Mouse (Mus musculus) limb, embryonic 15.5 days (tissue): ENCODE results near the gene Mllt3. TPM values are rescaled to one million over a fixed set of nuclear protein-coding genes. Genes with fewer than 3 reads are reported as not detected.

ENCODE experiments used
- ATAC-seq: fragments of 200-750 bp; cut with Nextera tagmentation; 2 replicates; pipeline ENCODE4 v1.8.0; 2017; ENCODE audit warnings: low read depth, moderate TSS enrichment; ENCODE audit not compliant: insufficient number of reproducible peaks, low FRiP score, low TSS enrichment
- H3K27ac ChIP-seq: fragments of 300-500 bp; sonication (generic); 2 replicates; pipeline ENCODE4 v1.5.1; 2015; ENCODE audit warnings: moderate library complexity, mild to moderate bottlenecking, inconsistent platforms
- H3K27me3 ChIP-seq: fragments of 300-500 bp; sonication (generic); 2 replicates; pipeline ENCODE4 v1.6.1; 2015; ENCODE audit warnings: inconsistent platforms
- H3K36me3 ChIP-seq: fragments of 300-500 bp; sonication (generic); 2 replicates; pipeline ENCODE4 v1.6.1; 2015; ENCODE audit warnings: inconsistent platforms
- H3K4me1 ChIP-seq: fragments of 300-500 bp; sonication (generic); 2 replicates; pipeline ENCODE4 v1.6.1; 2015; ENCODE audit warnings: inconsistent platforms
- H3K4me2 ChIP-seq: fragments of 300-500 bp; sonication (generic); 2 replicates; pipeline ENCODE4 v1.6.1; 2015; ENCODE audit warnings: mild to moderate bottlenecking, inconsistent platforms
- H3K4me3 ChIP-seq: fragments of 300-500 bp; sonication (generic); 2 replicates; pipeline ENCODE4 v1.5.1; 2015; ENCODE audit warnings: mild to moderate bottlenecking, inconsistent platforms
- H3K9ac ChIP-seq: fragments of 300-500 bp; sonication (generic); 2 replicates; pipeline ENCODE4 v1.6.1; 2015; ENCODE audit warnings: inconsistent platforms
- H3K9me3 ChIP-seq: fragments of 300-500 bp; sonication (generic); 2 replicates; pipeline ENCODE4 v1.6.1; 2016; ENCODE audit warnings: inconsistent platforms
- WGBS: fragments of 180-500 bp; shearing (Covaris S2); methylation state at CpG from one replicate; pipeline ENCODE4 v1.1.7; 2015; 5-methylcytosine and 5-hydroxymethylcytosine counted together
- polyA plus RNA-seq: library from polyadenylated mRNA; unstranded; fragments of >200 nt; fragmentation: Nextera tagmentation; extraction: Ambion mirVana; gene quantifications from 2 replicates; pipeline ENCODE4 v1.2.1, GENCODE M21; 2015

Mllt3 gene
- polyA plus RNA-seq, 1 experiment from 2014 or later, result 42.0 TPM

GRCm38 (mm10) chr4:87904722-87905121, 128.4 kb downstream of the Mllt3 start:
- Histone ChIP-seq H3K4me2 (no peak overlapping the region), H3K36me3 (no peaks in the 10 kb centered on the region), H3K9ac (no peak overlapping the region), H3K4me1 (0 out of 2 replicates have a peak, but pooled peaks cover 5% of the 10 kb centered on the region), H3K27ac (no peak overlapping the region), H3K4me3 (no peak overlapping the region), H3K27me3 (no peaks in the 10 kb centered on the region), H3K9me3 (no peaks in the 10 kb centered on the region)
- 71% methylated on average over 1 of the region's 1 CpGs for WGBS
- ATAC-seq, result no peak

GRCm38 (mm10) chr4:87902584-87902983, 130.6 kb downstream of the Mllt3 start:
- no peaks in the 10 kb centered on the region for H3K27me3 ChIP-seq
- ATAC-seq, result no peak
- H3K9me3 ChIP-seq, result no peaks in the 10 kb centered on the region
- H3K9ac ChIP-seq, result no peak overlapping the region
- no peaks in the 10 kb centered on the region for H3K36me3 ChIP-seq
- WGBS, result 84% methylated on average over 4 of the region's 4 CpGs
- H3K27ac ChIP-seq, result no peak overlapping the region
- no peak overlapping the region for H3K4me3 ChIP-seq
- H3K4me1 ChIP-seq, result 0 out of 2 replicates have a peak, but pooled peaks cover 5% of the 10 kb centered on the region
- H3K4me2 ChIP-seq, result no peak overlapping the region

- H3K4me1 ChIP-seq, result 0 out of 2 replicates have a peak, but pooled peaks cover 5% of the 10 kb centered on the region
- no peaks in the 10 kb centered on the region for H3K27me3 ChIP-seq
- H3K27ac ChIP-seq, result no peak overlapping the region
- no peak for ATAC-seq
- WGBS, result 14% methylated on average over 1 of the region's 1 CpGs
- no peaks in the 10 kb centered on the region for H3K9me3 ChIP-seq
- no peaks in the 10 kb centered on the region for H3K36me3 ChIP-seq
- no peak overlapping the region for H3K4me2 ChIP-seq
- no peak overlapping the region for H3K9ac ChIP-seq
- H3K4me3 ChIP-seq, result no peak overlapping the region
Observed at GRCm38 (mm10) chr4:87901166-87901565, 132.0 kb downstream of the Mllt3 start.

GRCm38 (mm10) chr4:87893498-87893897, 139.7 kb downstream of the Mllt3 start:
- no peak overlapping the region for H3K27ac ChIP-seq
- 60% methylated on average over 3 of the region's 3 CpGs for WGBS
- H3K36me3 ChIP-seq, result no peaks in the 10 kb centered on the region
- H3K4me3 ChIP-seq, result no peak overlapping the region
- H3K4me1 ChIP-seq, result peaks cover 4% of the 10 kb centered on the region; the same call in 1 of the 2 replicates
- H3K9me3 ChIP-seq, result no peaks in the 10 kb centered on the region
- ATAC-seq, result no peak
- H3K4me2 ChIP-seq, result no peak overlapping the region
- H3K27me3 ChIP-seq, result no peaks in the 10 kb centered on the region
- H3K9ac ChIP-seq, result no peak overlapping the region

GRCm38 (mm10) chr4:87893012-87893411, 140.2 kb downstream of the Mllt3 start:
- Histone ChIP-seq H3K4me3 (no peak overlapping the region), H3K27me3 (no peaks in the 10 kb centered on the region), H3K9ac (no peak overlapping the region), H3K4me1 (peaks cover 4% of the 10 kb centered on the region; the same call in 1 of the 2 replicates), H3K4me2 (no peak overlapping the region), H3K9me3 (no peaks in the 10 kb centered on the region), H3K27ac (no peak overlapping the region), H3K36me3 (no peaks in the 10 kb centered on the region)
- ATAC-seq, result no peak
- 84% methylated on average over 4 of the region's 4 CpGs for WGBS

GRCm38 (mm10) chr4:87883225-87883875, 149.8 kb downstream of the Mllt3 start:
- 78% methylated on average over 5 of the region's 5 CpGs for WGBS
- ATAC-seq, result no peak
- H3K36me3 ChIP-seq, result no peaks in the 10 kb centered on the region

GRCm38 (mm10) chr4:87881995-87882394, 151.2 kb downstream of the Mllt3 start:
- Histone ChIP-seq H3K4me1 (no peaks in the 10 kb centered on the region), H3K9ac (no peak overlapping the region), H3K4me2 (no peak overlapping the region), H3K27ac (no peak overlapping the region), H3K9me3 (no peaks in the 10 kb centered on the region), H3K27me3 (no peaks in the 10 kb centered on the region), H3K36me3 (no peaks in the 10 kb centered on the region), H3K4me3 (no peak overlapping the region)
- ATAC-seq, result no peak
- WGBS, result 100% methylated on average over 1 of the region's 1 CpGs

More at GRCm38 (mm10) chr4:87883225-87883875, 149.8 kb downstream of the Mllt3 start:
- Histone ChIP-seq H3K4me3 (no peak overlapping the region), H3K27ac (no peak overlapping the region), H3K4me2 (no peak overlapping the region), H3K9me3 (no peaks in the 10 kb centered on the region), H3K4me1 (no peaks in the 10 kb centered on the region), H3K27me3 (no peaks in the 10 kb centered on the region), H3K9ac (no peak overlapping the region)

- no peaks in the 10 kb centered on the region for H3K9me3 ChIP-seq
- H3K27me3 ChIP-seq, result no peaks in the 10 kb centered on the region
- H3K36me3 ChIP-seq, result no peaks in the 10 kb centered on the region
- no peak overlapping the region for H3K4me2 ChIP-seq
- H3K27ac ChIP-seq, result no peak overlapping the region
- H3K4me3 ChIP-seq, result no peak overlapping the region
- no peaks in the 10 kb centered on the region for H3K4me1 ChIP-seq
- ATAC-seq, result no peak
- H3K9ac ChIP-seq, result no peak overlapping the region
- WGBS, result 78% methylated on average over 2 of the region's 2 CpGs
Observed at GRCm38 (mm10) chr4:87881583-87881982, 151.6 kb downstream of the Mllt3 start.

- no peak overlapping the region for H3K9ac ChIP-seq
- no peaks in the 10 kb centered on the region for H3K4me1 ChIP-seq
- H3K4me2 ChIP-seq, result no peak overlapping the region
- WGBS, result 82% methylated on average over 2 of the region's 2 CpGs
- no peaks in the 10 kb centered on the region for H3K27me3 ChIP-seq
- no peak for ATAC-seq
- H3K9me3 ChIP-seq, result no peaks in the 10 kb centered on the region
- H3K36me3 ChIP-seq, result no peaks in the 10 kb centered on the region
- H3K4me3 ChIP-seq, result no peak overlapping the region
- no peak overlapping the region for H3K27ac ChIP-seq
Observed at GRCm38 (mm10) chr4:87880297-87880696, 152.9 kb downstream of the Mllt3 start.

GRCm38 (mm10) chr4:87878701-87879100, 154.5 kb downstream of the Mllt3 start:
- 86% methylated on average over 6 of the region's 6 CpGs for WGBS
- H3K4me3 ChIP-seq, result no peak overlapping the region
- H3K4me2 ChIP-seq, result no peak overlapping the region
- H3K9ac ChIP-seq, result no peak overlapping the region
- H3K9me3 ChIP-seq, result no peaks in the 10 kb centered on the region
- ATAC-seq, result no peak
- H3K36me3 ChIP-seq, result no peaks in the 10 kb centered on the region
- H3K27me3 ChIP-seq, result no peaks in the 10 kb centered on the region
- no peak overlapping the region for H3K27ac ChIP-seq
- no peaks in the 10 kb centered on the region for H3K4me1 ChIP-seq

- Histone ChIP-seq H3K4me1 (peaks cover 4% of the 10 kb centered on the region; the same call in 1 of the 2 replicates), H3K9me3 (no peaks in the 10 kb centered on the region), H3K27ac (no peak overlapping the region), H3K4me2 (no peak overlapping the region), H3K27me3 (no peaks in the 10 kb centered on the region), H3K36me3 (peaks cover 7% of the 10 kb centered on the region), H3K9ac (no peak overlapping the region), H3K4me3 (no peak overlapping the region)
- WGBS, result 30% methylated on average over 2 of the region's 2 CpGs
- ATAC-seq, result no peak
Observed at GRCm38 (mm10) chr4:87870563-87870962, 162.6 kb downstream of the Mllt3 start.

GRCm38 (mm10) chr4:87866564-87866963, 166.6 kb downstream of the Mllt3 start:
- peaks cover 4% of the 10 kb centered on the region; the same call in 1 of the 2 replicates for H3K4me1 ChIP-seq
- ATAC-seq, result no peak
- H3K4me3 ChIP-seq, result no peak overlapping the region
- no peaks in the 10 kb centered on the region for H3K27me3 ChIP-seq
- no peaks in the 10 kb centered on the region for H3K36me3 ChIP-seq
- no peak overlapping the region for H3K9ac ChIP-seq
- WGBS, result 52% methylated on average over 3 of the region's 3 CpGs
- H3K9me3 ChIP-seq, result no peaks in the 10 kb centered on the region
- H3K4me2 ChIP-seq, result no peak overlapping the region
- H3K27ac ChIP-seq, result no peak overlapping the region
